ENCODE assay signal across 25 mouse cellular contexts in genomic region chr5:28023452-28023851, GRCm38 (mm10). TPM values are rescaled to one million over a fixed set of nuclear protein-coding genes. Genes with fewer than 3 reads are reported as not detected.
DNase-seq lines count a peak whose midpoint lies in the region; ATAC-seq and TF ChIP-seq lines count a peak whose summit lies in the region.
"Had no signal": no experiment of that assay in that cellular context is flagged by ENCODE, and none has a peak within 500 bp of the region (broad histone marks: within the 10 kb centered on the region; RNA-seq: fewer than 3 reads in every experiment).

No protein-coding gene starts in this region.

- TF ChIP-seq CTCF in kidney, postnatal 0 days (IDR thresholded peaks at IDR 0.05; ENCODE audit: low read depth), result no peak
- TF ChIP-seq CTCF in kidney, adult 2 months (conservative IDR thresholded peaks at IDR 0.05; ENCODE audit: insufficient read depth, insufficient read length, low read depth, low read length), result no peak

- no peak overlapping the region for H3K27ac ChIP-seq in forebrain, embryonic 11.5 days (ENCODE audit: low read depth, low read length)
- H3K27ac ChIP-seq in forebrain, embryonic 16.5 days (ENCODE audit: low read length), result no peak overlapping the region
- H3K27ac ChIP-seq in kidney, postnatal 0 days, result no peak overlapping the region
- no peak overlapping the region for H3K27ac ChIP-seq in kidney, adult 2 months (ENCODE audit: insufficient read depth, low read depth, low read length)
- H3K27ac ChIP-seq: embryonic facial prominence, embryonic 12.5 days; embryonic facial prominence, embryonic 15.5 days; forebrain, embryonic 12.5 days; forebrain, embryonic 15.5 days; heart, embryonic 13.5 days; hindbrain, embryonic 12.5 days; hindbrain, embryonic 15.5 days had no signal

- no peak overlapping the region for H3K4me2 ChIP-seq in forebrain, embryonic 11.5 days (ENCODE audit: low read depth, low read length, severe bottlenecking)
- no peak overlapping the region for H3K4me2 ChIP-seq in forebrain, embryonic 16.5 days (ENCODE audit: low read length)
- H3K4me2 ChIP-seq in kidney, postnatal 0 days (ENCODE audit: low read length), result no peak overlapping the region
- H3K4me2 ChIP-seq: embryonic facial prominence, embryonic 12.5 days; embryonic facial prominence, embryonic 15.5 days; forebrain, embryonic 12.5 days; forebrain, embryonic 15.5 days; heart, embryonic 13.5 days; hindbrain, embryonic 12.5 days; hindbrain, embryonic 15.5 days had no signal

- DNase-seq in forebrain, embryonic 11.5 days (ENCODE audit: low spot score), result peak; percentile 18
- peak; percentile 4 for DNase-seq in kidney, postnatal 0 days (ENCODE audit: low spot score)
- DNase-seq in kidney, adult 2 months, result no peak
- peak; percentile 14 for DNase-seq in retina, postnatal 1 day
- no peak for DNase-seq in retina, embryonic 14.5 days (ENCODE audit: low spot score)
- DNase-seq: adrenal gland, postnatal 10 days; B cell, adult 2 months; cerebellum, adult 11-12 months; cerebellum, adult 8-10 months; cerebellum, postnatal 36 days; gastrocnemius, postnatal 10 days; gastrocnemius, postnatal 36 days; heart, postnatal 14 days had no signal

- ATAC-seq in forebrain, embryonic 11.5 days (replicated peaks; ENCODE audit: low FRiP score), result no peak
- ATAC-seq in forebrain, embryonic 16.5 days, result no peak
- ATAC-seq in kidney, postnatal 0 days (replicated peaks; ENCODE audit: low FRiP score, low read depth), result no peak
- ATAC-seq: forebrain, embryonic 15.5 days; intestine, postnatal 0 days; Patski had no signal

- no peak for TF ChIP-seq POLR2A in kidney, adult 2 months (IDR thresholded peaks at IDR 0.05; ENCODE audit: low read depth, low read length)

- H3K9ac ChIP-seq in forebrain, embryonic 11.5 days (ENCODE audit: low read length), result no peak overlapping the region
- no peak overlapping the region for H3K9ac ChIP-seq in forebrain, embryonic 16.5 days (replicated peaks; ENCODE audit: low read depth, low read length)
- H3K9ac ChIP-seq in kidney, postnatal 0 days (ENCODE audit: low read depth, low read length), result no peak overlapping the region
- H3K9ac ChIP-seq: embryonic facial prominence, embryonic 12.5 days; embryonic facial prominence, embryonic 15.5 days; forebrain, embryonic 12.5 days; forebrain, embryonic 15.5 days; heart, embryonic 13.5 days; hindbrain, embryonic 12.5 days; hindbrain, embryonic 15.5 days had no signal

- no peaks in the 10 kb centered on the region for H3K36me3 ChIP-seq in forebrain, embryonic 11.5 days (ENCODE audit: control insufficient read depth, insufficient read depth, low read length)
- no peaks in the 10 kb centered on the region for H3K36me3 ChIP-seq in forebrain, embryonic 16.5 days (ENCODE audit: control insufficient read depth, insufficient read depth)
- H3K36me3 ChIP-seq in kidney, postnatal 0 days (ENCODE audit: insufficient read depth, low read length), result no peaks in the 10 kb centered on the region
- no peaks in the 10 kb centered on the region for H3K36me3 ChIP-seq in kidney, adult 2 months (ENCODE audit: control insufficient read depth, insufficient read depth, low read length)
- H3K36me3 ChIP-seq: embryonic facial prominence, embryonic 12.5 days; embryonic facial prominence, embryonic 15.5 days; forebrain, embryonic 12.5 days; forebrain, embryonic 15.5 days; G1E; heart, embryonic 13.5 days; hindbrain, embryonic 12.5 days; hindbrain, embryonic 15.5 days had no signal

- H3K9me3 ChIP-seq in forebrain, embryonic 11.5 days (ENCODE audit: control insufficient read depth, low read length), result no peaks in the 10 kb centered on the region
- H3K9me3 ChIP-seq in forebrain, embryonic 16.5 days (ENCODE audit: control insufficient read depth, low read length), result no peaks in the 10 kb centered on the region
- H3K9me3 ChIP-seq in kidney, postnatal 0 days (replicated peaks; ENCODE audit: low read length), result no peaks in the 10 kb centered on the region
- H3K9me3 ChIP-seq: embryonic facial prominence, embryonic 12.5 days; embryonic facial prominence, embryonic 15.5 days; forebrain, embryonic 12.5 days; G1E; hindbrain, embryonic 12.5 days; hindbrain, embryonic 15.5 days had no signal

- no peak overlapping the region for H3K4me3 ChIP-seq in forebrain, embryonic 11.5 days (ENCODE audit: low read depth, low read length)
- H3K4me3 ChIP-seq in forebrain, embryonic 16.5 days (replicated peaks; ENCODE audit: low read length), result no peak overlapping the region
- no peak overlapping the region for H3K4me3 ChIP-seq in kidney, postnatal 0 days (replicated peaks; ENCODE audit: low read depth, low read length)
- H3K4me3 ChIP-seq in kidney, adult 2 months (ENCODE audit: insufficient read depth, low read depth, low read length), result no peak overlapping the region
- H3K4me3 ChIP-seq: embryonic facial prominence, embryonic 12.5 days; embryonic facial prominence, embryonic 15.5 days; forebrain, embryonic 12.5 days; forebrain, embryonic 15.5 days; heart, embryonic 13.5 days; hindbrain, embryonic 12.5 days; hindbrain, embryonic 15.5 days had no signal

- 59% methylated on average over 2 of the region's 2 CpGs for WGBS in forebrain, embryonic 11.5 days
- 53% methylated on average over 2 of the region's 2 CpGs for WGBS in forebrain, embryonic 16.5 days
- WGBS in kidney, postnatal 0 days, result 38% methylated on average over 2 of the region's 2 CpGs
- 49% methylated on average over 2 of the region's 2 CpGs for WGBS in kidney, adult 2 months

- H3K4me1 ChIP-seq in forebrain, embryonic 11.5 days (replicated peaks; ENCODE audit: control insufficient read depth, insufficient read depth, low read length), result no peaks in the 10 kb centered on the region
- H3K4me1 ChIP-seq in forebrain, embryonic 16.5 days (replicated peaks; ENCODE audit: control insufficient read depth, insufficient read depth, low read length), result no peaks in the 10 kb centered on the region
- no peaks in the 10 kb centered on the region for H3K4me1 ChIP-seq in kidney, postnatal 0 days (replicated peaks; ENCODE audit: insufficient read depth, low read length)
- no peaks in the 10 kb centered on the region for H3K4me1 ChIP-seq in kidney, adult 2 months (ENCODE audit: control insufficient read depth, insufficient read depth, low read length)
- H3K4me1 ChIP-seq: embryonic facial prominence, embryonic 12.5 days; embryonic facial prominence, embryonic 15.5 days; forebrain, embryonic 12.5 days; forebrain, embryonic 15.5 days; hindbrain, embryonic 12.5 days; hindbrain, embryonic 15.5 days had no signal

- H3K27me3 ChIP-seq in forebrain, embryonic 11.5 days (ENCODE audit: control insufficient read depth, insufficient read depth, low read length), result no peaks in the 10 kb centered on the region
- no peaks in the 10 kb centered on the region for H3K27me3 ChIP-seq in forebrain, embryonic 16.5 days (replicated peaks; ENCODE audit: control insufficient read depth, insufficient read depth, low read length)
- H3K27me3 ChIP-seq in kidney, postnatal 0 days (ENCODE audit: insufficient read depth, low read length), result no peaks in the 10 kb centered on the region
- no peaks in the 10 kb centered on the region for H3K27me3 ChIP-seq in kidney, adult 2 months (replicated peaks; ENCODE audit: control insufficient read depth, insufficient read depth, low read length)
- H3K27me3 ChIP-seq: CH12.LX; embryonic facial prominence, embryonic 12.5 days; embryonic facial prominence, embryonic 15.5 days; forebrain, embryonic 12.5 days; forebrain, embryonic 15.5 days; heart, embryonic 13.5 days; hindbrain, embryonic 12.5 days; hindbrain, embryonic 15.5 days had no signal

RNA-seq across cellular contexts. Expression of gene Insig1, which starts 47.7 kb away (rescaled TPM):
- 102 and 103 TPM in 2 replicates for polyA plus RNA-seq in forebrain, embryonic 11.5 days (2014; fragmentation: Nextera tagmentation; extraction: Ambion mirVana)
- polyA plus RNA-seq in forebrain, embryonic 16.5 days (2015; fragmentation: Nextera tagmentation; extraction: Ambion mirVana), result 76.9 and 83.7 TPM in 2 replicates
- polyA plus RNA-seq in kidney, postnatal 0 days (2015; fragmentation: Nextera tagmentation; extraction: Ambion mirVana), result 44.3 and 48.7 TPM in 2 replicates
- polyA plus RNA-seq in kidney, adult 2 months (2012; rRNA removed), result 52.0 and 55.3 TPM in 2 replicates

Comparison
In these comparisons a context has a peak if more than half of its experiments do, and no peak if none do; other contexts are left out.
1. DNase-seq: peak in forebrain, embryonic 11.5 days (single experiment), kidney, postnatal 0 days (single experiment) and retina, postnatal 1 day (single experiment); none in kidney, adult 2 months (single experiment) and retina, embryonic 14.5 days (single experiment).